10 mouse cellular contexts compared by ENCODE assay signal in the genomic region with DNA sequence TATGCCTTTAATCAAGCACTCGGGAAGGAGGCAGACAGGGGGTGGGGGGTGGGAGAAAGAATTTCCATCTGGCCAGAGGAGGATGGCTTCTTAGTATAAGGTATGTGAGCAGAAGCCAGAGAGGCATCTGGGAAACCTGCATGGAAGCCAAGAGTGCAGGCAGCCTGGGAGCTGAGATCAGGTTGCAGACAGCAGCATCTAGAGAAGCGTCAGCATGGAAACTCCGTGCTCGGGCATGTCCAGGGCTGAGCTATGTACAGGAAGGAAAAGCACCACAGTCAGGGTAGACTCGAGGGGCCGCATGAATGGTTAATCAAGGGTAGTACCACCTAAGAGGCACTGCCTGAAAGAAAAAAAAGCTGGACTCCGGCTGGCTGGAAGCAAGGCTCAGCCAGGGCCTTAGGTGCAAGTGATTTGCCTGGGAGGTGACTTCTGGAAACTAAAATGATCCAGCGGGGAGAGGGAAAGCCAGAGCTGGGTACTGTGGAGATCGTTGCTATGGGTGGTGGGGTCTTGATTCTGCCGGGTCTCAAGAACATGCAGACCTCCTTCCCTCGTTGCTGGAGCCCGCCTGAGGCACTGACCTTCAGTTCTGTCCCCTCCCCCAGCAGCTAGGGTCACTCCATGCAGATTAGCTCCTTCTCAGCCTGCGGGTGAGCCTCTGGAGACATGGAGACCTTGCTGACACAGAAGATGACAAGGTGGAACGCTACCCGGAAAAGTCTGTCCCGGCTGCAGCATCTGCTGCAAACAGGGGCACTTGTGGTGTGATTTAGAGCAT. TPM values are rescaled to one million over a fixed set of nuclear protein-coding genes. Genes with fewer than 3 reads are reported as not detected.
DNase-seq lines count a peak whose midpoint lies in the region; ATAC-seq and TF ChIP-seq lines count a peak whose summit lies in the region.
"Had no signal": no experiment of that assay in that cellular context is flagged by ENCODE, and none has a peak within 500 bp of the region (broad histone marks: within the 10 kb centered on the region; RNA-seq: fewer than 3 reads in every experiment).

No protein-coding gene starts in this region.

- H3K36me3 ChIP-seq in hindbrain, embryonic 11.5 days (ENCODE audit: control insufficient read depth, insufficient read depth, low read length): no peaks in the 10 kb centered on the region
- H3K36me3 ChIP-seq in hindbrain, embryonic 16.5 days (ENCODE audit: control insufficient read depth, insufficient read depth, low read length): no peaks in the 10 kb centered on the region
- H3K36me3 ChIP-seq in ES-Bruce4 (ENCODE audit: control insufficient read depth, insufficient read depth, low read length, poor library complexity, severe bottlenecking): no peaks in the 10 kb centered on the region
- no peaks in the 10 kb centered on the region for H3K36me3 ChIP-seq in limb, embryonic 13.5 days
- H3K36me3 ChIP-seq: forebrain, embryonic 15.5 days had no signal

- H3K4me2 ChIP-seq in hindbrain, embryonic 11.5 days (replicated peaks; ENCODE audit: low read depth, low read length): no peak overlapping the region
- no peak overlapping the region for H3K4me2 ChIP-seq in hindbrain, embryonic 16.5 days (ENCODE audit: low read length)
- peak overlapping the region; percentile 49 for H3K4me2 ChIP-seq in limb, embryonic 13.5 days (replicated peaks)
- H3K4me2 ChIP-seq: forebrain, embryonic 15.5 days had no signal

- no peak overlapping the region for H3K9ac ChIP-seq in hindbrain, embryonic 11.5 days (ENCODE audit: low read depth, low read length)
- H3K9ac ChIP-seq in hindbrain, embryonic 16.5 days (ENCODE audit: low read depth, low read length): no peak overlapping the region; the same call in 1 of the 2 replicates
- H3K9ac ChIP-seq in ES-Bruce4 (ENCODE audit: low read depth, poor library complexity, severe bottlenecking): peak overlapping the region; percentile 35; the same call in 1 of the 2 replicates
- peak overlapping the region; percentile 25 for H3K9ac ChIP-seq in limb, embryonic 13.5 days
- H3K9ac ChIP-seq: forebrain, embryonic 15.5 days; liver, postnatal 0 days had no signal

- H3K27me3 ChIP-seq in hindbrain, embryonic 11.5 days (ENCODE audit: control insufficient read depth, insufficient read depth, low read length): no peaks in the 10 kb centered on the region
- H3K27me3 ChIP-seq in hindbrain, embryonic 16.5 days (replicated peaks; ENCODE audit: control insufficient read depth, insufficient read depth, low read length): no peaks in the 10 kb centered on the region
- H3K27me3 ChIP-seq in ES-Bruce4 (ENCODE audit: control insufficient read depth, insufficient read depth, low read length, poor library complexity, severe bottlenecking): no peaks in the 10 kb centered on the region
- H3K27me3 ChIP-seq in limb, embryonic 13.5 days: no peaks in the 10 kb centered on the region
- H3K27me3 ChIP-seq: forebrain, embryonic 15.5 days had no signal

- WGBS in hindbrain, embryonic 11.5 days: 42% methylated on average over 16 of the region's 16 CpGs
- WGBS in hindbrain, embryonic 16.5 days: 41% methylated on average over 16 of the region's 16 CpGs
- 18% methylated on average over 16 of the region's 16 CpGs for WGBS in limb, embryonic 13.5 days

- peak; percentile 94 for TF ChIP-seq EP300 in ES-Bruce4 (IDR thresholded peaks at IDR 0.05; ENCODE audit: insufficient read depth, low read depth, low read length)

- H3K27ac ChIP-seq in hindbrain, embryonic 11.5 days (ENCODE audit: low read depth, low read length): 0 out of 2 replicates have a peak overlapping the region, but pooled peaks have one; percentile 49
- no peak overlapping the region for H3K27ac ChIP-seq in hindbrain, embryonic 16.5 days (ENCODE audit: low read depth, low read length)
- H3K27ac ChIP-seq in ES-Bruce4 (ENCODE audit: insufficient read depth, low read length): peak overlapping the region; percentile 54
- H3K27ac ChIP-seq in limb, embryonic 13.5 days: peak overlapping the region; percentile 84
- H3K27ac ChIP-seq: forebrain, embryonic 15.5 days had no signal

- no peak for TF ChIP-seq POLR2A in ES-Bruce4 (IDR thresholded peaks at IDR 0.05; ENCODE audit: insufficient read depth, low read length)

- no peaks in the 10 kb centered on the region for H3K9me3 ChIP-seq in hindbrain, embryonic 11.5 days (ENCODE audit: control insufficient read depth, low read length)
- H3K9me3 ChIP-seq in hindbrain, embryonic 16.5 days (ENCODE audit: control insufficient read depth, low read length): no peaks in the 10 kb centered on the region
- no peaks in the 10 kb centered on the region for H3K9me3 ChIP-seq in ES-Bruce4 (replicated peaks; ENCODE audit: control insufficient read depth, insufficient read depth, low read length, poor library complexity, severe bottlenecking)
- no peaks in the 10 kb centered on the region for H3K9me3 ChIP-seq in limb, embryonic 13.5 days
- H3K9me3 ChIP-seq: forebrain, embryonic 15.5 days had no signal

- no peak overlapping the region for H3K4me3 ChIP-seq in hindbrain, embryonic 11.5 days (ENCODE audit: low read depth, low read length)
- H3K4me3 ChIP-seq in hindbrain, embryonic 16.5 days (ENCODE audit: low read length): no peak overlapping the region
- H3K4me3 ChIP-seq in ES-Bruce4 (ENCODE audit: low read depth, low read length): peak overlapping the region; percentile 20; the same call in 1 of the 2 replicates
- no peak overlapping the region for H3K4me3 ChIP-seq in limb, embryonic 13.5 days
- H3K4me3 ChIP-seq: forebrain, embryonic 15.5 days had no signal

- DNase-seq in hindbrain, embryonic 11.5 days (ENCODE audit: low spot score): peak; percentile 18
- peak; percentile 57 for DNase-seq in embryo, embryonic 11 days
- DNase-seq in layer of hippocampus, adult 11-12 months (ENCODE audit: low spot score): no peak
- DNase-seq: kidney, postnatal 14 days; liver, postnatal 0 days had no signal

- no peak for ATAC-seq in hindbrain, embryonic 11.5 days (ENCODE audit: low FRiP score)
- no peak for ATAC-seq in hindbrain, embryonic 16.5 days
- peak; percentile 89 for ATAC-seq in limb, embryonic 13.5 days (ENCODE audit: low FRiP score, low read depth)
- no peak for ATAC-seq in monocyte, adult 5-6 weeks (replicated peaks; ENCODE audit: insufficient number of reproducible peaks, low FRiP score, low TSS enrichment, poor library complexity, severe bottlenecking)
- ATAC-seq: forebrain, embryonic 15.5 days; liver, postnatal 0 days had no signal

- TF ChIP-seq CTCF in ES-Bruce4 (IDR thresholded peaks at IDR 0.05; ENCODE audit: low read depth, low read length): no peak

- peaks cover 3% of the 10 kb centered on the region; the same call in 1 of the 2 replicates for H3K4me1 ChIP-seq in hindbrain, embryonic 11.5 days (replicated peaks; ENCODE audit: control insufficient read depth, insufficient read depth, low read length)
- H3K4me1 ChIP-seq in hindbrain, embryonic 16.5 days (ENCODE audit: control insufficient read depth, insufficient read depth, low read depth, low read length): no peaks in the 10 kb centered on the region
- no peaks in the 10 kb centered on the region for H3K4me1 ChIP-seq in ES-Bruce4 (ENCODE audit: control insufficient read depth, insufficient read depth, low read length)
- peaks cover 23% of the 10 kb centered on the region for H3K4me1 ChIP-seq in limb, embryonic 13.5 days
- H3K4me1 ChIP-seq: forebrain, embryonic 15.5 days had no signal

RNA-seq across cellular contexts. Expression of a gene that starts 13.3 kb away (rescaled TPM):
- polyA plus RNA-seq in hindbrain, embryonic 11.5 days (2014; fragmentation: Nextera tagmentation; extraction: Ambion mirVana): 6.6 and 7.0 TPM in 2 replicates
- polyA plus RNA-seq in hindbrain, embryonic 16.5 days (2015; fragmentation: Nextera tagmentation; extraction: Ambion mirVana): 6.0 and 7.8 TPM in 2 replicates
- 6.9 and 7.3 TPM in 2 replicates for polyA plus RNA-seq in ES-Bruce4 (2011; ENCODE audit: insufficient read depth, insufficient read length, low read depth, missing spikeins)
- 1.0 and 1.5 TPM in 2 replicates for polyA plus RNA-seq in limb, embryonic 13.5 days (2015; fragmentation: Nextera tagmentation; extraction: Ambion mirVana)
- total RNA-seq in monocyte, adult 5-6 weeks (2017): 0.39 TPM in 1 of 3 replicates, not detected in the others

RNA-seq across cellular contexts. Expression of a gene that starts 13.7 kb away (rescaled TPM):
- 13.9 and 15.8 TPM in 2 replicates for polyA plus RNA-seq in hindbrain, embryonic 11.5 days (2014; fragmentation: Nextera tagmentation; extraction: Ambion mirVana)
- 69.2 and 79.3 TPM in 2 replicates for polyA plus RNA-seq in hindbrain, embryonic 16.5 days (2015; fragmentation: Nextera tagmentation; extraction: Ambion mirVana)
- polyA plus RNA-seq in ES-Bruce4 (2011; ENCODE audit: insufficient read depth, insufficient read length, low read depth, missing spikeins): 9.9 and 12.4 TPM in 2 replicates
- polyA plus RNA-seq in limb, embryonic 13.5 days (2015; fragmentation: Nextera tagmentation; extraction: Ambion mirVana): 26.4 and 27.9 TPM in 2 replicates
- 4.2 to 14.6 TPM (median 9.3 TPM) in 3 replicates for total RNA-seq in monocyte, adult 5-6 weeks (2017)

RNA-seq across cellular contexts. Expression of a gene that starts 50.5 kb away (rescaled TPM):
- polyA plus RNA-seq in hindbrain, embryonic 11.5 days (2014; fragmentation: Nextera tagmentation; extraction: Ambion mirVana): 26.0 and 28.7 TPM in 2 replicates
- polyA plus RNA-seq in hindbrain, embryonic 16.5 days (2015; fragmentation: Nextera tagmentation; extraction: Ambion mirVana): 22.2 and 24.7 TPM in 2 replicates
- 36.2 and 40.6 TPM in 2 replicates for polyA plus RNA-seq in ES-Bruce4 (2011; ENCODE audit: insufficient read depth, insufficient read length, low read depth, missing spikeins)
- 23.5 and 24.9 TPM in 2 replicates for polyA plus RNA-seq in limb, embryonic 13.5 days (2015; fragmentation: Nextera tagmentation; extraction: Ambion mirVana)
- 8.1 to 14.6 TPM (median 11.8 TPM) in 3 replicates for total RNA-seq in monocyte, adult 5-6 weeks (2017)

RNA-seq across cellular contexts. Expression of a gene that starts 51.8 kb away (rescaled TPM):
- polyA plus RNA-seq in hindbrain, embryonic 11.5 days (2014; fragmentation: Nextera tagmentation; extraction: Ambion mirVana): 38.0 and 38.1 TPM in 2 replicates
- 45.9 and 47.6 TPM in 2 replicates for polyA plus RNA-seq in hindbrain, embryonic 16.5 days (2015; fragmentation: Nextera tagmentation; extraction: Ambion mirVana)
- polyA plus RNA-seq in ES-Bruce4 (2011; ENCODE audit: insufficient read depth, insufficient read length, low read depth, missing spikeins): 22.1 and 28.2 TPM in 2 replicates
- 52.4 and 54.8 TPM in 2 replicates for polyA plus RNA-seq in limb, embryonic 13.5 days (2015; fragmentation: Nextera tagmentation; extraction: Ambion mirVana)
- total RNA-seq in monocyte, adult 5-6 weeks (2017): 27.7 to 54.4 TPM (median 42.7 TPM) in 3 replicates

Comparison
In these comparisons a context has a peak if more than half of its experiments do, and no peak if none do; other contexts are left out.
1. H3K9ac ChIP-seq: peak in ES-Bruce4 (single experiment) and limb, embryonic 13.5 days (single experiment); none in hindbrain, embryonic 11.5 days (single experiment) and hindbrain, embryonic 16.5 days (single experiment).